Mouse (Mus musculus) c-Kit-positive CD71-positive TER-119-negative erythroid progenitor cells, embryonic 14.5 days (primary cell): ENCODE measurements around the gene Rnf213.

ENCODE experiments used
- DNase-seq: peaks from one replicate; pipeline ENCODE4 v3.0.0-alpha.2; 2013; ENCODE audit warnings: low read depth

Rnf213 gene

DNA sequence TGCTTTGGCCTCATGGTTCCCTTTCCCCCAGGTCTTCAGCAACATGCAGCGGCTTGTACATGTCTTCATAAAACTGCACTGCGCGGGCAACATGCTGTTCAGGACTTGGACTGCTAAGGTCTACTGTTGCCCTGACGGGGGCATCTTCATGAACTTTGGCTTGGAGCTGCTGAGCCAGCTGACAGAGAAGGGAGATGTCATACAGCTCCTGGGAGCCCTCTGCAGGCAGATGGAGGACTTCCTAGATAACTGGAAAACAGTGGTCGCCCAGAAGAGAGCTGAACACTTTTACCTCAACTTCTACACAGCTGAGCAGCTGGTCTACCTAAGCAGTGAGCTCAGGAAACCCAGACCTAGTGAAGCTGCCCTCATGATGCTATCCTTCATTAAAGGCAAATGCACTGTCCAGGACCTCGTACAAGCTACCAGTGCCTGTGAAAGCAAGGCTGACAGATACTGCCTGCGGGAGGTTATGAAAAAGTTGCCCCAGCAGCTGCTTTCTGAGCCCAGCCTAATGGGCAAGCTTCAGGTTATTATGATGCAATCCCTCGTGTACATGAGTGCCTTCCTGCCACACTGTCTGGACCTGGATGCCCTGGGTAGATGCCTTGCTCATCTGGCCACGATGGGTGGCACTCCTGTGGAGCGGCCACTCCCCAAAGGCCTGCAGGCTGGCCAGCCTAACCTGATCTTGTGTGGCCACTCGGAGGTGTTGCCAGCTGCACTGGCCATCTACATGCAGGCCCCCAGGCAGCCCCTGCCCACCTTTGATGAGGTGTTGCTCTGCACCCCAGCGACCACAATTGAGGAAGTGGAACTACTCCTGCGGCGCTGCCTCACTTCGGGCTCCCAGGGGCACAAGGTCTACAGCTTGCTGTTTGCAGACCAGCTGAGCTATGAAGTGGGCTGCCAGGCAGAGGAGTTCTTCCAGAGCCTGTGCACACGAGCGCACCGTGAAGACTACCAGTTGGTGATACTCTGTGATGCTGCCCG lies 43.3 kb downstream of the Rnf213 start:
- DNase-seq = no peak

DNA sequence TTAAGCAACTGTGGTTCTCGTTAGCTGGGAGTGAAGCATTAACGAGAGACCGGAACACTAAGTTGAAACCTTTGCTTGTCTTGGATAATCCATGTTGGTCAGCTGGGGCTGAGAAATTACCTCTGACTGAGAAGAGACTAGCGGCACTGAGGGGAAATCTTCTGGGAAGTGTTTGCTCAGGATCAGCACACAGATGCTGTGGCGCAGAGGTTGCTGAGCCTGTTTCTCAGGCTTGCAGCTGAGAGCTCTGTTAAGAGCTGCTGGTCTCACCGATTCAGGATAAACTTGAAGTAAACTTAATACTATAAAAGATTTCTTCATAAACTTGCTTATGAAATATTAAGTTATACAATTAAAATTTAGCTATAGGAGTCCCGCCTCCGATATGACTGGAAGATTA lies 45.9 kb downstream of the Rnf213 start:
- DNase-seq = no peak

GRCm38 (mm10) chr11:119442199-119442598 lies 49.3 kb downstream of the Rnf213 start:
- no peak for DNase-seq

GRCm38 (mm10) chr11:119443442-119443841 lies 50.5 kb downstream of the Rnf213 start:
- DNase-seq = no peak

GRCm38 (mm10) chr11:119456097-119456496 lies 63.2 kb downstream of the Rnf213 start:
- DNase-seq = no peak

- DNase-seq = no peak
These were observed 85.0 kb downstream of the Rnf213 start for GRCm38 (mm10) chr11:119477876-119478275.

DNA sequence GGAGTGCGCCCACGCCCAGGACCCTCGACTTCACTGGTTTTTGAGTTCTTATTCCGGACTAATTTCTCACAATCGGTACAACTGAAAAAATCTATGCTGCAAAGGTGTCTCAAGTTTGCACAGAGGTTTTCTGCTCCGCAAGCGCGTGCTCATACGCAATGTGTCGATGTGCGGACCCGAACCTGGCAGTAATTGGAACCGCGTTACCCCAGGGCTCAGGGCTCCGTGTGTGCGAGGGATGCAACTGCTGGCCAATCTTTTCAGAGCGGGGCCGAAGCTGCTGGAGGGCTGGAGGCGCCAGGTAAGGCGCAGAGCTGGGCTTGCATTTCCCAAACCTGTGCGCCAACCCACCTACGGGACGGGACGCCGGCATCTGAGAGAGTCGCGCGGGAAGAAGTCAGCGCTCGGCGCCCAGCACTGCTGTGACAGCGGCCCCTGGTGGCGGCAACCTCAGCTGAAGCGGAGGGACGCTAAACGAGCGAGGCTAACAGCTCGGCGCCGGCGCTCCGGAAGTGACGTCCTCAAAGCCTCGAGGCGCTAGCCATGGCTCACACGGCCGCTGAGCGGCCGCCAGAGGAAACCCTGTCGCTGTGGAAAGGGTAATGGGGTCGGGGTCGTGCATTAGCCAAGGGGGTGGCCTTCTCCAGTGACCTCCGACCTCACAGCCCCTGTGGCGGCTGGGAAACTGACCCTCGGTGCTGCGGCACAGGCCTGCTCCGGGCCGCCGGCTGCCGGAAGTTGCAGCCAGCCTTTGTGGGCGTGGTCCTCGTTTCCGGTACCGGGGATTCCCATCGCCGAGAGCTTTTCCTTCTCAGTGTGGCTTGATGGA lies 98.2 kb downstream of the Rnf213 start, which contains the start of gene Endov:
Gene Endov, plus strand, starts transcription at position 487 of the 829 bp plus-strand sequence.
- DNase-seq = peak; percentile 95

DNA sequence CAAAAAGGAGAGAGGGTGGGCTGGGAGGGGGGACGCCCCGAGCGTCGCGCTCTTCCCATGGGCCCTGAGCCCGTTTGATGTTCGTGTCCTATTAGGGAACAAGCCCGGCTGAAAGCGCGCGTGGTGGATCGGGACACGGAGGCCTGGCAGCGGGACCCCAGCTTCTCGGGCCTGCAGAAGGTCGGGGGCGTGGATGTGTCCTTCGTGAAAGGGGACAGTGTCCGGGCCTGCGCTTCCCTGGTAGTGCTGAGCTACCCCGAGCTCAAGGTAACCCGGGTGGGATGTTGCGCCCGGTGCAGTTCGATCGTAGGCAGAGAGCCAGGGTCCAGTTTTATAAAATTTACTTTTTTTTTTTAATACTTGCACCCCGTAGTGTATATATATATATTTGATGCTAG lies 98.8 kb downstream of the Rnf213 start:
- no peak for DNase-seq

DNA sequence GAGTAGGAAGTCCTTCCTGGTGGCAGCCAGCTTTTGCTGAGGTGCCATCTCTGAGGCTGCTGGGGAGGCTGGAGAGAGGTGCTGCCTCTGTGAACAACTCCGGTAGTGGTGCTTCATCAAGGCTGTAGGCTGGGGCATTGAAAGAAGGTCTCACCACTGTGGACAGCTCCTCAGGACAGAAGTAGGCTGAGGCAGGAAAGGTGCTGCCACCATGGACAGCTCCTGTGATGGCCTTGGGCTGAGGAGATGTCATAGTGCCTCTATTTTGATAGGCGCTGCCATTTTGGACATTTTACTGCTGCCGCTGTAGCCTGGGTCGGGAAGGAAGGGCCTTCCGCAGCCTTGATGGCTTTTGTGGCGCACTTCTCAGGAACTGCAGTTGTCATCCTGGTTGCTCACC lies 99.9 kb downstream of the Rnf213 start:
- peak; percentile 40 for DNase-seq

DNA sequence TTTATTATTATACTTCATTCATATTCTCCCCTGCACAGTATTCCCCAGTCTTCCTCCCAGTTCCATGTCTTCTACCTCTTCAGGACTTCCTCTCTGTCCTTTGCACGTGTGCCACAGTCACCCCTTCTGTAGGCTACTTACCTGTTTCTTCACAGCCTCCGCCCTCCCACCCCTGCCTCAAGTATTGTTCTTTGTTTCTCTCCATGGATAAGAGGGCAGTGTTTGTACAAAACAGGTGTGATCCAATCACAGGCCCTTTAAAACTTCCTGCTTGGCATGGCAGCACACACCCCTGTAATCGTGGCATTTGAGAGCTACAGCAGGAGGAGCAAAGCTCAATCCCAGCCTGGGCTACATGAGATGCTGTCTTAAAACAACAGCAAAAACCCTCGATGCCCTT lies 100.6 kb downstream of the Rnf213 start:
- DNase-seq = no peak

- DNase-seq = no peak
These were observed 103.2 kb downstream of the Rnf213 start for GRCm38 (mm10) chr11:119496147-119496546.

GRCm38 (mm10) chr11:119497451-119497850 lies 104.6 kb downstream of the Rnf213 start:
- DNase-seq = no peak

- no peak for DNase-seq
These were observed 106.4 kb downstream of the Rnf213 start for GRCm38 (mm10) chr11:119499297-119499696.

DNA sequence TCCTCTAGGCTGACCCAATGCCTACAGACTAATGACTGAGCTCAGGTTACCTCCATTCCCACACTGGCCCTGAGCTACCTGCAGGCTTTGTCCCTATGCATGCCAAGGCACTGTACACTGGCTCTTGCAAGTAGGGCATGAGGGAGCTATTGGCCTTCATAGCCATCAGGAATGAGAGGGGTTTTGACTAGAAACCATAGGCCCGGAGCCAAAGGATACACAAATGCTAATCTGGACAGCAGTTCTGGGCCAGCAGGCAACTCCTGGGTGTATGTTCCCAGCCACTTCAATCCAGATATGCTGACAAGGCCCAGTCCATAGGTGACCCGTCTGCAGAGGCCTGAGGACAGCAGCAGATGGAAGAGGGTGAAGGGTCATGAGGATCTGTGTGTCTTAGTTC lies 107.1 kb downstream of the Rnf213 start:
- no peak for DNase-seq

DNA sequence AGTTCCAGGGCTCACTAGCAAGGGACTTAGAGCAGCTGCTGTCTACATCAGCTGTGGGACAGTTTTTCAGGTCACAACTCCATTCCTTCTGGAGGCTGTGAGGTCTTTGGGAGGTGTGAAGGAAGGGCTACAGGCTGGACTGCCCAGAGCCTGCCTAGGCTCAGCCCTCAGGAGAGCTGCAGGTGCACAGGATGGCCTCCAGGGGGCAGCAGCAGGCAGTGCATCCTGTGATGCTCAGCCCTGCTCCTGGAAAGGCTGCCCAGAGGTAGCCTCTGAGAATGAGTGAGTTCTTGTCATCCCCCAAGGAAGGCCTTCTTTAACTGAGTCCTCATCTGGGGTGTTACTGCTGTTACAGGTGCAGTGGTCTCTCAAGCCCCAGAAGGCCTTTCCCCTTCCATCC lies 110.8 kb downstream of the Rnf213 start:
- peak; percentile 34 for DNase-seq

DNA sequence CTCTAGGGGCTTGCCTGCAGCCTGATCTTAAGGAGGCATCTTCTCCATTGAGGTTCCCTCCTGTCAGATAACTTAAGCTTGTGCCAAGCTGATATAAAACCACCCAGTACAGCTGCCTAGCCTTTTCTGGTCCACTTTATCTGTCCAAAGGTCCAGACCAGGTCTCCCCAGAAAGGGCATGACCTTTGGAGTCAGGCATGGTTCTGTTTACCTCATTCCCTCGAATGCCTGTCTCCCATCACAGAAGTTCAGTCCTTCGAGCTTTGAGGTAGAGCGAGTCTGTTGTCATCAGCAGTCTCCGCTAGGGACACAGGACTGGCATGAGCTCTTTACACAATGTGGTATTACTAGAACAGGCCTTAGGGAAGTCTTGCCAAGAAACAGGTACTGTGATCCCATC lies 113.5 kb downstream of the Rnf213 start:
- no peak for DNase-seq

- no peak for DNase-seq
These were observed 114.9 kb downstream of the Rnf213 start for GRCm38 (mm10) chr11:119507772-119508171.

GRCm38 (mm10) chr11:119509165-119509776 lies 116.4 kb downstream of the Rnf213 start:
- no peak for DNase-seq

- no peak for DNase-seq
These were observed 120.2 kb downstream of the Rnf213 start for GRCm38 (mm10) chr11:119513038-119513659.

GRCm38 (mm10) chr11:119514108-119514860 lies 121.4 kb downstream of the Rnf213 start:
- no peak for DNase-seq
